Mouse (Mus musculus): Measurements from ENCODE around the gene Tmprss3. TPM values are rescaled to one million over a fixed set of nuclear protein-coding genes. Genes with fewer than 3 reads are reported as not detected.

Tmprss3 gene
- 0.62 and 0.73 TPM in 2 replicates for polyA plus RNA-seq (2015; fragmentation: Nextera tagmentation; extraction: Ambion mirVana)

GRCm38 (mm10) chr17:31198877-31199276 is at the start of gene Tmprss3:
Gene Tmprss3 (minus strand): TSS chr17:31198977.
- no peaks in the 10 kb centered on the region for H3K9me3 ChIP-seq (ENCODE audit: low read length)
- ATAC-seq (no peak), DNase-seq (no peak)
- H3K27me3 ChIP-seq (ENCODE audit: insufficient read depth, low read length), result no peaks in the 10 kb centered on the region
- no peak within 1 kb of the TSS for H3K27ac ChIP-seq (ENCODE audit: low read depth)
- WGBS (ENCODE audit: insufficient replicate concordance), result 81% methylated on average over 11 of the region's 11 CpGs
- TF ChIP-seq EP300 (IDR thresholded peaks at IDR 0.05; ENCODE audit: low read depth) (no peak), CTCF (IDR thresholded peaks at IDR 0.05; ENCODE audit: low read depth) (no peak)
- no peak within 1 kb of the TSS for H3K9ac ChIP-seq (replicated peaks)
- no peak within 1 kb of the TSS for H3K4me2 ChIP-seq (ENCODE audit: low read depth, low read length)
- H3K4me3 ChIP-seq (ENCODE audit: low read depth, low read length), result no peak within 1 kb of the TSS
- H3K4me1 ChIP-seq (ENCODE audit: insufficient read depth), result 0 out of 2 replicates have a peak, but pooled peaks cover 7% of the 10 kb centered on the region
- no peaks in the 10 kb centered on the region for H3K36me3 ChIP-seq (replicated peaks; ENCODE audit: insufficient read depth, low read length)

- 47% methylated on average over 5 of the region's 5 CpGs for WGBS (ENCODE audit: insufficient replicate concordance)
- no peak for TF ChIP-seq CTCF (IDR thresholded peaks at IDR 0.05; ENCODE audit: low read depth)
- TF ChIP-seq EP300 (IDR thresholded peaks at IDR 0.05; ENCODE audit: low read depth), result no peak
Observed at GRCm38 (mm10) chr17:31247144-31247543, 48.4 kb upstream of the Tmprss3 start.

GRCm38 (mm10) chr17:31245321-31245720 is 46.5 kb upstream of the Tmprss3 start:
- Histone ChIP-seq H3K36me3 (replicated peaks; ENCODE audit: insufficient read depth, low read length) (no peaks in the 10 kb centered on the region), H3K4me2 (ENCODE audit: low read depth, low read length) (no peak overlapping the region), H3K27ac (ENCODE audit: low read depth) (no peak overlapping the region), H3K9ac (replicated peaks) (no peak overlapping the region), H3K9me3 (ENCODE audit: low read length) (peaks cover 3% of the 10 kb centered on the region; the same call in 1 of the 2 replicates), H3K4me1 (ENCODE audit: insufficient read depth) (no peaks in the 10 kb centered on the region), H3K27me3 (ENCODE audit: insufficient read depth, low read length) (no peaks in the 10 kb centered on the region), H3K4me3 (ENCODE audit: low read depth, low read length) (no peak overlapping the region)
- WGBS (ENCODE audit: insufficient replicate concordance), result 40% methylated on average over 5 of the region's 5 CpGs
- TF ChIP-seq EP300 (IDR thresholded peaks at IDR 0.05; ENCODE audit: low read depth) (peak; percentile 44; the same call in 1 of the 2 replicates), CTCF (IDR thresholded peaks at IDR 0.05; ENCODE audit: low read depth) (no peak)
- DNase-seq, result peak; percentile 37
- peak; percentile 45; the same call in 1 of the 2 replicates for ATAC-seq

More at GRCm38 (mm10) chr17:31247144-31247543, 48.4 kb upstream of the Tmprss3 start:
- no peaks in the 10 kb centered on the region for H3K27me3 ChIP-seq (ENCODE audit: insufficient read depth, low read length)
- no peak overlapping the region for H3K27ac ChIP-seq (ENCODE audit: low read depth)
- H3K9me3 ChIP-seq (ENCODE audit: low read length), result peaks cover 3% of the 10 kb centered on the region; the same call in 1 of the 2 replicates
- H3K9ac ChIP-seq (replicated peaks), result no peak overlapping the region
- H3K4me2 ChIP-seq (ENCODE audit: low read depth, low read length), result no peak overlapping the region
- ATAC-seq (no peak), DNase-seq (no peak)
- H3K36me3 ChIP-seq (replicated peaks; ENCODE audit: insufficient read depth, low read length), result no peaks in the 10 kb centered on the region
- no peaks in the 10 kb centered on the region for H3K4me1 ChIP-seq (ENCODE audit: insufficient read depth)
- no peak overlapping the region for H3K4me3 ChIP-seq (ENCODE audit: low read depth, low read length)

- Histone ChIP-seq H3K4me1 (ENCODE audit: insufficient read depth) (no peaks in the 10 kb centered on the region), H3K27ac (ENCODE audit: low read depth) (no peak overlapping the region), H3K27me3 (ENCODE audit: insufficient read depth, low read length) (no peaks in the 10 kb centered on the region), H3K36me3 (replicated peaks; ENCODE audit: insufficient read depth, low read length) (no peaks in the 10 kb centered on the region; the same call in 1 of the 2 replicates), H3K9ac (replicated peaks) (no peak overlapping the region), H3K4me2 (ENCODE audit: low read depth, low read length) (no peak overlapping the region), H3K9me3 (ENCODE audit: low read length) (peaks cover 3% of the 10 kb centered on the region; the same call in 1 of the 2 replicates), H3K4me3 (ENCODE audit: low read depth, low read length) (no peak overlapping the region)
- DNase-seq (no peak), ATAC-seq (no peak)
- no peak for TF ChIP-seq EP300 (IDR thresholded peaks at IDR 0.05; ENCODE audit: low read depth)
- TF ChIP-seq CTCF (IDR thresholded peaks at IDR 0.05; ENCODE audit: low read depth), result peak; percentile 38
- WGBS (ENCODE audit: insufficient replicate concordance), result 20% methylated on average over 1 of the region's 1 CpGs
Observed at GRCm38 (mm10) chr17:31242764-31243163, 44.0 kb upstream of the Tmprss3 start.

GRCm38 (mm10) chr17:31241156-31241555 is 42.4 kb upstream of the Tmprss3 start:
- no peaks in the 10 kb centered on the region for H3K4me1 ChIP-seq (ENCODE audit: insufficient read depth)
- H3K4me2 ChIP-seq (ENCODE audit: low read depth, low read length), result no peak overlapping the region
- no peak overlapping the region for H3K27ac ChIP-seq (ENCODE audit: low read depth)
- TF ChIP-seq CTCF (IDR thresholded peaks at IDR 0.05; ENCODE audit: low read depth) (no peak), EP300 (IDR thresholded peaks at IDR 0.05; ENCODE audit: low read depth) (no peak)
- no peak for ATAC-seq
- no peak overlapping the region for H3K4me3 ChIP-seq (ENCODE audit: low read depth, low read length)
- peaks cover 5% of the 10 kb centered on the region; the same call in 1 of the 2 replicates for H3K36me3 ChIP-seq (replicated peaks; ENCODE audit: insufficient read depth, low read length)
- no peak for DNase-seq
- H3K27me3 ChIP-seq (ENCODE audit: insufficient read depth, low read length), result no peaks in the 10 kb centered on the region
- WGBS (ENCODE audit: insufficient replicate concordance), result 70% methylated on average over 8 of the region's 8 CpGs
- no peak overlapping the region for H3K9ac ChIP-seq (replicated peaks)
- H3K9me3 ChIP-seq (ENCODE audit: low read length), result peaks cover 3% of the 10 kb centered on the region; the same call in 1 of the 2 replicates

GRCm38 (mm10) chr17:31238234-31239020 is 39.6 kb upstream of the Tmprss3 start:
- ATAC-seq, result no peak
- no peak overlapping the region for H3K4me3 ChIP-seq (ENCODE audit: low read depth, low read length)

More at GRCm38 (mm10) chr17:31238234-31239020, 39.6 kb upstream of the Tmprss3 start:
- Histone ChIP-seq H3K36me3 (replicated peaks; ENCODE audit: insufficient read depth, low read length) (peaks cover 9% of the 10 kb centered on the region; the same call in 1 of the 2 replicates), H3K9me3 (ENCODE audit: low read length) (peaks cover under 1% of the 10 kb centered on the region; the same call in 1 of the 2 replicates), H3K27me3 (ENCODE audit: insufficient read depth, low read length) (no peaks in the 10 kb centered on the region), H3K27ac (ENCODE audit: low read depth) (no peak overlapping the region), H3K9ac (replicated peaks) (no peak overlapping the region), H3K4me1 (ENCODE audit: insufficient read depth) (no peaks in the 10 kb centered on the region), H3K4me2 (ENCODE audit: low read depth, low read length) (no peak overlapping the region)
- DNase-seq, result no peak
- TF ChIP-seq CTCF (IDR thresholded peaks at IDR 0.05; ENCODE audit: low read depth), result no peak
- TF ChIP-seq EP300 (IDR thresholded peaks at IDR 0.05; ENCODE audit: low read depth), result peak; percentile 30; the same call in 1 of the 2 replicates
- 65% methylated on average over 7 of the region's 7 CpGs for WGBS (ENCODE audit: insufficient replicate concordance)

Data from liver, postnatal 0 days (tissue).